Mouse (Mus musculus): ENCODE data around the gene Polrmt. TPM values are rescaled to one million over a fixed set of nuclear protein-coding genes. Genes with fewer than 3 reads are reported as not detected.

Gene Polrmt
- total RNA-seq, 2 experiments from 2014 or later, result 29.4 to 33.2 TPM

GRCm38 (mm10) chr10:79695231-79696128 is 50.9 kb downstream of the Polrmt start:
- intact Hi-C loops (cut with DNase I), result loop anchor here (5.0 kb wide), 1 partner anchor 92 kb away; no protein-coding TSS in a partner anchor
- peak; percentile 71 to 72 for DNase-seq

DNA sequence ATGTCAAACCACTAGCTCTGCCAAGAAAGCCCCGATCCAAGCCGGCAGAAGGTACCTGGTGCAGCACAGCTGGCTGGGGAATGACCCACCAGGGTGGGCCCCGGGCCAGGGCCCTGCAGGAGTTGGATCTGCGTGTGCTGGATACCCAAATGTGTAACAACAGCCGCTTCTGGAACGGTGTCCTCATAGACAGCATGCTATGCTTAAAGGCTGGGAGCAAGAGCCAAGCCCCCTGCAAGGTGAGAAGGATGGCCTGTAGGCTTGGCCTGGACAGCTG is 52.1 kb downstream of the Polrmt start:
- DNase-seq, result no peak
- intact Hi-C loops (cut with DNase I), result no loop called here

DNA sequence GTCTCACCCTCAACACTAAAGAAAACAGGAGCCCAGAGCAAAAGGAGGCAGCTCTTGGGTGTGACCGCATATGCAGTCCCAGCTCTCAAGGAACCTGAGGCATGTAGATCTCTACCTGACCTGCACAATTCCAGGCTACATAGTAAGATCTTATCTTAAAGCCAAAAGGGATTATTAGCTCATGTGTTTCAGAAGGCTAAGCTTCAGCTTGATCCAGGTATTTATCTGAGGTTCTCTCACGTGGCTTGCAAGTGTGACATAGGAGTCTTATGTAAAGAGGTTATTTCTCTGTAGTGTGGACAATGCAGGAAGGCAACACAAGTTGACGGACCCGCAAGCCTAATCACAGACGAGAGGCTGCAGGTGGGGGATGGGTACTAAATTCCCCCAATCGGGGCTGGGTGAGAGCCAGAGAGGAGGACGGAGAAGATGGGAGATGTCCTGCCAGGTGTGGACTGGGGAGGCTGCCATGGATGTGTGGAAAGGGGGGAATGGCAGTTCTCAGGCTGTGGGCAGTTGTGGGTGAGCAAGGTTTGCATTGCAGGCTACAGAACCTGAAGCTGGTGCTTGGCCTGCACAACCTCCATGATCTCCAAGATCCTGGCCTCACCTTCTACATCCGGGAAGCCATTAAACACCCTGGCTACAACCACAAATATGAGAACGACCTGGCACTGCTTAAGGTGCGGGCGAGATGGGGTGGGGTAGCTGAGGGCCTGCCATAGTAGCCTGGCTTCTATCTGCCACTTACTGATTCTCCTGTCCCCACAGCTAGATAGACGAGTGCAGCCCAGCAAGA is 52.6 kb downstream of the Polrmt start:
- intact Hi-C loops (cut with DNase I), result no loop called here
- DNase-seq, result no peak

GRCm38 (mm10) chr10:79691986-79692548 is 54.3 kb downstream of the Polrmt start:
- DNase-seq, result no peak
- intact Hi-C loops (cut with DNase I), result no loop called here

- intact Hi-C loops (cut with DNase I), result no loop called here
- DNase-seq, result no peak
Observed at GRCm38 (mm10) chr10:79689178-79689577, 57.2 kb downstream of the Polrmt start.

DNA sequence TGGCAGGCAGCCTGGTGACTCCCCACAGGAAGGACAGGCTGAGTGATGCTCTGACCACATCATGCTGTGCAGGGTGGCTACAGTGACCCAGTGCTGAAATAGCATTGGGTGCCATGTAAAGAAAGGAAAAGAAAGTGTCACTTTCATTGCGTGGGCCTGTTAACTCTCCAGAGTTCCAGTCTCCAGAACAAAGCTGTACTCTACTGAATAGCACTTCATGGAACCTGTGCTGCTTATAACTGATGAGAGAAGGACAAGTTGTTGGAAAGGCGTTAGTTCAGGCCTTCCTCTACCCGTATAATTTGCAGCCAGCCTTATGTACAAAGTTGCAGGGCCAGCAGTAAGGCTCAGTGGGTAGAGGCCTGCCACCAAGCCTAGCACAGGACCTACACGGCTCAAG is 57.7 kb downstream of the Polrmt start, which contains the start of gene Gzmm:
Gene Gzmm, plus strand, starts transcription at position 301 of the 400 bp plus-strand sequence.
- DNase-seq, result no peak
- intact Hi-C loops (cut with DNase I), result no loop called here

DNA sequence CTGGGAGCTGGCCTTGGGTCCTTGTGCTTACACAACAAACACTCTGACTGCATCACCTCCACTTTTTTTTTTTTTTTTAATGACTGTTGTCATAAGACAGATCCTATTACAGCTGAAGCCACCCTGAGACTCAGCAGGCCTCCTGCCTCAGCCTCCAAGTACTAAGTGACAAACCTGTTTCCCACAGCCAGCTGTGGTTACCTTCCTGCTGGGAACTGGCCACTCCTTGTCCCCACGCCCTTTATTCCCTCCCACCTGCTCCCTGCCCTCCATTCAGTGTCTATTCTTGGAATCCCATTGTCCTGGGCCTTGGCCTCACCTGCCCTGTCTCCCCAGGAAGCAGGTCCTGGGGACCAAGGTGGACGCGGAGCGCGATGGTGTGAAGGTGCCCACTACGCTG is 58.9 kb downstream of the Polrmt start:
- intact Hi-C loops (cut with DNase I), result no loop called here
- DNase-seq, result no peak

GRCm38 (mm10) chr10:79686691-79687090 is 59.7 kb downstream of the Polrmt start:
- no peak for DNase-seq
- intact Hi-C loops (cut with DNase I), result no loop called here

GRCm38 (mm10) chr10:79686219-79686618 is 60.2 kb downstream of the Polrmt start:
- DNase-seq, result no peak
- intact Hi-C loops (cut with DNase I), result no loop called here

Other genes with a start within 250 kb of the Polrmt start
- under 1 TPM; 0.56 to 0.96 TPM for gene Plpp2, start 212.8 kb downstream of the Polrmt start, total RNA-seq (2021)
- 10 to 100 TPM; 14.0 to 15.2 TPM for gene Mier2, start 191.4 kb downstream of the Polrmt start, total RNA-seq (2021)
- gene Theg, start 159.2 kb downstream of the Polrmt start, total RNA-seq (2021), result not detected
- under 1 TPM; 0.10 to 0.25 TPM for gene C2cd4c, start 132.6 kb downstream of the Polrmt start, total RNA-seq (2021)
- 1 to 10 TPM; 2.3 to 2.5 TPM for gene Shc2, start 108.7 kb downstream of the Polrmt start, total RNA-seq (2021)
- gene Odf3l2, start 100.8 kb downstream of the Polrmt start, total RNA-seq (2021), result 10 to 100 TPM; 55.1 to 58.1 TPM
- gene Madcam1, start 82.0 kb downstream of the Polrmt start, total RNA-seq (2021), result not detected
- gene Tpgs1, start 77.2 kb downstream of the Polrmt start, total RNA-seq (2021), result 10 to 100 TPM; 19.2 to 19.6 TPM
- gene Cdc34, start 64.4 kb downstream of the Polrmt start, total RNA-seq (2021), result 100 to 1,000 TPM; 344 to 378 TPM
- gene Gzmm, start 57.6 kb downstream of the Polrmt start, total RNA-seq (2021), result 1 to 10 TPM; 4.4 to 6.0 TPM
- gene Bsg, start 42.1 kb downstream of the Polrmt start, total RNA-seq (2021), result 100 to 1,000 TPM; 528 to 635 TPM
- gene Hcn2, start 29.9 kb downstream of the Polrmt start, total RNA-seq (2021), result under 1 TPM; 0.72 to 0.79 TPM
- gene Fgf22, start 8.5 kb upstream of the Polrmt start, total RNA-seq (2021), result not detected
- gene Rnf126, start 20.4 kb upstream of the Polrmt start, total RNA-seq (2021), result 10 to 100 TPM; 35.1 to 40.1 TPM
- gene Fstl3, start 30.7 kb upstream of the Polrmt start, total RNA-seq (2021), result 1 to 10 TPM; 1.2 to 1.8 TPM
- not detected for gene Prss57, start 44.4 kb upstream of the Polrmt start, total RNA-seq (2021)
- 10 to 100 TPM; 13.8 to 21.4 TPM for gene Palm, start 47.0 kb upstream of the Polrmt start, total RNA-seq (2021)
- not detected for gene Misp, start 74.4 kb upstream of the Polrmt start, total RNA-seq (2021)
- 10 to 100 TPM; 17.2 to 17.4 TPM for gene Ptbp1, start 107.8 kb upstream of the Polrmt start, total RNA-seq (2021)
- gene Prtn3, start 127.9 kb upstream of the Polrmt start, total RNA-seq (2021), result not detected
- gene Plppr3, start 128.1 kb upstream of the Polrmt start, total RNA-seq (2021), result not detected
- gene Elane, start 139.7 kb upstream of the Polrmt start, total RNA-seq (2021), result not detected
- 10 to 100 TPM; 47.6 to 86.0 TPM for gene Cfd, start 144.3 kb upstream of the Polrmt start, total RNA-seq (2021)
- 10 to 100 TPM; 27.5 to 35.3 TPM for gene Med16, start 162.3 kb upstream of the Polrmt start, total RNA-seq (2021)
- gene Gm26602, start 164.3 kb upstream of the Polrmt start, total RNA-seq (2021), result not detected
- gene Kiss1r, start 170.4 kb upstream of the Polrmt start, total RNA-seq (2021), result under 1 TPM in 1 of 2 experiments, not detected in 1; 0.23 TPM
- gene R3hdm4, start 174.6 kb upstream of the Polrmt start, total RNA-seq (2021), result 100 to 1,000 TPM; 114 to 118 TPM
- 1 to 10 TPM; 1.3 to 1.8 TPM for gene Arid3a, start 180.5 kb upstream of the Polrmt start, total RNA-seq (2021)
- gene Wdr18, start 213.6 kb upstream of the Polrmt start, total RNA-seq (2021), result 10 to 100 TPM; 17.5 to 23.9 TPM
- gene Grin3b, start 224.1 kb upstream of the Polrmt start, total RNA-seq (2021), result under 1 TPM; 0.07 to 0.15 TPM
- 10 to 100 TPM; 71.5 to 72.4 TPM for gene Tmem259, start 237.7 kb upstream of the Polrmt start, total RNA-seq (2021)
- 1 to 10 TPM; 5.2 to 6.0 TPM for gene Cnn2, start 242.0 kb upstream of the Polrmt start, total RNA-seq (2021)
- gene Abca7, start 249.9 kb upstream of the Polrmt start, total RNA-seq (2021), result 1 to 10 TPM; 5.4 to 5.8 TPM